Mouse (Mus musculus) midbrain, postnatal 0 days (tissue): ENCODE data around the gene Smap2. TPM values are rescaled to one million over a fixed set of nuclear protein-coding genes. Genes with fewer than 3 reads are reported as not detected.

ENCODE experiments used
- ATAC-seq: fragments of 200-750 bp; cut with Nextera tagmentation; 2 replicates; pipeline ENCODE4 v1.8.0; 2017; ENCODE audit warnings: moderate number of reproducible peaks, mild to moderate bottlenecking, moderate TSS enrichment, moderate library complexity; ENCODE audit not compliant: low FRiP score
- DNase-seq: peaks from one replicate; pipeline ENCODE4 v3.0.0-alpha.2; 2015; ENCODE audit warnings: low spot score
- H3K27ac ChIP-seq: fragments of 300-500 bp; sonication (generic); 2 replicates; pipeline ENCODE4 v1.5.1; 2014; ENCODE audit warnings: low read depth, mild to moderate bottlenecking, low read length, mixed read lengths
- H3K27me3 ChIP-seq: fragments of 300-500 bp; sonication (generic); 2 replicates; pipeline ENCODE4 v1.6.1; 2014; ENCODE audit warnings: low read length, control low read depth, mixed read lengths; ENCODE audit not compliant: insufficient read depth
- H3K36me3 ChIP-seq: fragments of 300-500 bp; sonication (generic); 2 replicates; pipeline ENCODE4 v1.6.1; 2014; ENCODE audit warnings: low read length, control low read depth, mixed read lengths; ENCODE audit not compliant: insufficient read depth
- H3K4me1 ChIP-seq: fragments of 300-500 bp; sonication (generic); 2 replicates; pipeline ENCODE4 v1.6.1; 2014; ENCODE audit warnings: mild to moderate bottlenecking, control low read depth, antibody characterized with exemption, low read length, mixed read lengths; ENCODE audit not compliant: insufficient read depth
- H3K4me2 ChIP-seq: fragments of 300-500 bp; sonication (generic); 2 replicates; pipeline ENCODE4 v1.6.1; 2014; ENCODE audit warnings: low read depth, mild to moderate bottlenecking, low read length, mixed read lengths; ENCODE audit not compliant: poor library complexity, severe bottlenecking
- H3K4me3 ChIP-seq: fragments of 300-500 bp; sonication (generic); 2 replicates; pipeline ENCODE4 v1.5.1; 2014; ENCODE audit warnings: low read depth, mild to moderate bottlenecking, low read length, moderate library complexity
- H3K9ac ChIP-seq: fragments of 300-500 bp; sonication (generic); replicated peaks from 2 replicates; pipeline ENCODE4 v1.6.1; 2014; ENCODE audit warnings: mild to moderate bottlenecking, low read length, moderate library complexity, mixed read lengths; ENCODE audit not compliant: poor library complexity, severe bottlenecking
- H3K9me3 ChIP-seq: fragments of 300-500 bp; sonication (generic); 2 replicates; pipeline ENCODE4 v1.6.1; 2016; ENCODE audit warnings: low read length, control low read depth
- CTCF ChIP-seq: IDR thresholded peaks from 2 replicates; pipeline ENCODE4 v1.5.1; 2016; ENCODE audit warnings: antibody characterized with exemption, mild to moderate bottlenecking
- WGBS: fragments of 180-500 bp; shearing (Covaris S2); extraction: QIAGEN DNeasy Blood & Tissue Kit; methylation state at CpG from one replicate; pipeline ENCODE4 v1.1.7; 2014; 5-methylcytosine and 5-hydroxymethylcytosine counted together
- polyA plus RNA-seq: library from polyadenylated mRNA; unstranded; fragments of >200 nt; fragmentation: Nextera tagmentation; extraction: Ambion mirVana; gene quantifications from 2 replicates; pipeline ENCODE4 v1.2.1, GENCODE M21; 2015
- total RNA-seq: library from RNA; depleted of rRNA; stranded (reverse); fragments of >200 nt; gene quantifications from 2 replicates; pipeline ENCODE4 v1.2.3, GENCODE M21; 2014

The Smap2 gene
- total and polyA plus RNA-seq, 2 experiments from 2014 or later, result 45.5 to 91.6 TPM

DNA sequence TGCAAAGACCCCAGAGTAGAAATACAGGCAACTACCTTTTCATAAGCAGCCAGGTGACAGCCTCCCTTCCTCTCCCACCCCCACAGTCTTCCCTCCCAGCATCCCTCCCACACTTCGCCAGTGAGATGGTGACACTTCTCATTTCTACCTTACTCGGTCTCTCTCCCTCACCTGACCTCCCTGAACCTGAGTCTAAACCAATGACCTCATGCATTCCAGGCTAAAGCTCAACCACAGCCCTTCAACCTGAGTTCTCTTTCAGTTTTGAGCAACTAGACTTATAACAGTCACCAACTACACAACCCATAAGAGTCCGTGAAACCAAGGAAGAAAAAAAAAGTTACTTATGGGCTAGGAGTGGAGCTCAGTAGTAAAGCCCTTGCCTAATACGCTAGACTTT lies 29.7 kb downstream of the Smap2 start:
- Histone ChIP-seq H3K27me3 (no peaks in the 10 kb centered on the region), H3K9ac (no peak overlapping the region), H3K36me3 (no peaks in the 10 kb centered on the region; the same call in 1 of the 2 replicates), H3K4me1 (no peaks in the 10 kb centered on the region), H3K4me2 (no peak overlapping the region), H3K4me3 (no peak overlapping the region), H3K9me3 (no peaks in the 10 kb centered on the region), H3K27ac (no peak overlapping the region)
- no peak for ATAC-seq
- 84% methylated on average over 4 of the region's 4 CpGs for WGBS
- TF ChIP-seq CTCF, result no peak
- DNase-seq, result no peak

- H3K27me3 ChIP-seq, result no peaks in the 10 kb centered on the region
- WGBS, result 14% methylated on average over 6 of the region's 6 CpGs
- H3K9me3 ChIP-seq, result no peaks in the 10 kb centered on the region
- H3K9ac ChIP-seq, result no peak overlapping the region
- DNase-seq, result peak; percentile 69
- no peak overlapping the region for H3K4me2 ChIP-seq
- H3K4me1 ChIP-seq, result no peaks in the 10 kb centered on the region
- no peaks in the 10 kb centered on the region; the same call in 1 of the 2 replicates for H3K36me3 ChIP-seq
- no peak; the same call in 1 of the 2 replicates for ATAC-seq
- no peak overlapping the region for H3K4me3 ChIP-seq
- H3K27ac ChIP-seq, result no peak overlapping the region
- peak; percentile 93 for TF ChIP-seq CTCF
These were observed 30.6 kb downstream of the Smap2 start for GRCm38 (mm10) chr4:120986446-120986845.

- Histone ChIP-seq H3K9ac (no peak overlapping the region), H3K9me3 (no peaks in the 10 kb centered on the region), H3K4me2 (no peak overlapping the region), H3K4me3 (no peak overlapping the region), H3K36me3 (peaks cover 28% of the 10 kb centered on the region), H3K27me3 (no peaks in the 10 kb centered on the region), H3K27ac (no peak overlapping the region), H3K4me1 (no peaks in the 10 kb centered on the region)
- no peak for TF ChIP-seq CTCF
- DNase-seq (no peak), ATAC-seq (no peak)
- WGBS, result 86% methylated on average over 3 of the region's 3 CpGs
These were observed 38.8 kb downstream of the Smap2 start for GRCm38 (mm10) chr4:120978221-120978620.

DNA sequence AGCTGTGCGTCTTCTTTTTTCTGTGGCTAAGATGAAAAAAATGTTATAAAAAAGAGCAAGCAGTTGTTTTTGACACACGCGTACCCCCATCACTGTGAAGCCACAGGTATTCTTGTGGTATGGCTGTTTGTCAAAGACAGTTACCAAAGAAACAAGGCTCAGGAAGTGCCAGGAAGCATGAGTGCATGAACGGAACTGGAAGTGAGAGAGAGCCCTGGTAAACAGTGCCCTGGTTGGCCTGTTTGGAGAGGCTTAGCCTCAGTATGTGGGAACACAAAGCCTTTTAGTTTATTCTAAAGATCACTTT lies 41.7 kb downstream of the Smap2 start:
- no peaks in the 10 kb centered on the region for H3K4me1 ChIP-seq
- DNase-seq (no peak), ATAC-seq (no peak)
- H3K9ac ChIP-seq, result no peak overlapping the region
- H3K27me3 ChIP-seq, result no peaks in the 10 kb centered on the region
- WGBS, result 89% methylated on average over 4 of the region's 4 CpGs
- no peak overlapping the region for H3K27ac ChIP-seq
- H3K36me3 ChIP-seq, result peaks cover 46% of the 10 kb centered on the region
- no peak overlapping the region for H3K4me3 ChIP-seq
- no peak for TF ChIP-seq CTCF
- H3K9me3 ChIP-seq, result no peaks in the 10 kb centered on the region
- H3K4me2 ChIP-seq, result no peak overlapping the region

GRCm38 (mm10) chr4:120974711-120975427 lies 42.2 kb downstream of the Smap2 start:
- TF ChIP-seq CTCF, result no peak
- 85% methylated on average over 11 of the region's 11 CpGs for WGBS
- no peak overlapping the region for H3K4me2 ChIP-seq
- H3K4me1 ChIP-seq, result no peaks in the 10 kb centered on the region
- H3K9me3 ChIP-seq, result no peaks in the 10 kb centered on the region
- ATAC-seq, result no peak
- peaks cover 48% of the 10 kb centered on the region for H3K36me3 ChIP-seq
- no peaks in the 10 kb centered on the region for H3K27me3 ChIP-seq
- H3K9ac ChIP-seq, result no peak overlapping the region
- no peak for DNase-seq
- no peak overlapping the region for H3K27ac ChIP-seq
- H3K4me3 ChIP-seq, result no peak overlapping the region

- no peaks in the 10 kb centered on the region for H3K4me1 ChIP-seq
- no peak overlapping the region for H3K4me2 ChIP-seq
- DNase-seq (no peak), ATAC-seq (no peak)
- H3K9ac ChIP-seq, result no peak overlapping the region
- peaks cover 65% of the 10 kb centered on the region for H3K36me3 ChIP-seq
- H3K4me3 ChIP-seq, result no peak overlapping the region
- no peak overlapping the region for H3K27ac ChIP-seq
- no peaks in the 10 kb centered on the region for H3K9me3 ChIP-seq
- WGBS, result 91% methylated on average over 8 of the region's 8 CpGs
- no peak for TF ChIP-seq CTCF
- no peaks in the 10 kb centered on the region for H3K27me3 ChIP-seq
These were observed 45.2 kb downstream of the Smap2 start for GRCm38 (mm10) chr4:120971842-120972241.
